Mouse (Mus musculus) v-Abl transformed pro-B cells (cell line): ENCODE data around the gene Trim7.
"Not testable (repeated sequence)": the region's sequence is repeated elsewhere in the genome, so short reads cannot be mapped to it uniquely, and the experiment has no call there.

Source experiments
- in situ Hi-C, 2 experiments: fragments of 400-800 bp; cut with MboI; formaldehyde crosslinking; loops; one replicate each; pipeline ENCODE4 v1.15.1; 2025; ENCODE audit not compliant: unreplicated experiment in 2 of 2

Trim7 gene

DNA sequence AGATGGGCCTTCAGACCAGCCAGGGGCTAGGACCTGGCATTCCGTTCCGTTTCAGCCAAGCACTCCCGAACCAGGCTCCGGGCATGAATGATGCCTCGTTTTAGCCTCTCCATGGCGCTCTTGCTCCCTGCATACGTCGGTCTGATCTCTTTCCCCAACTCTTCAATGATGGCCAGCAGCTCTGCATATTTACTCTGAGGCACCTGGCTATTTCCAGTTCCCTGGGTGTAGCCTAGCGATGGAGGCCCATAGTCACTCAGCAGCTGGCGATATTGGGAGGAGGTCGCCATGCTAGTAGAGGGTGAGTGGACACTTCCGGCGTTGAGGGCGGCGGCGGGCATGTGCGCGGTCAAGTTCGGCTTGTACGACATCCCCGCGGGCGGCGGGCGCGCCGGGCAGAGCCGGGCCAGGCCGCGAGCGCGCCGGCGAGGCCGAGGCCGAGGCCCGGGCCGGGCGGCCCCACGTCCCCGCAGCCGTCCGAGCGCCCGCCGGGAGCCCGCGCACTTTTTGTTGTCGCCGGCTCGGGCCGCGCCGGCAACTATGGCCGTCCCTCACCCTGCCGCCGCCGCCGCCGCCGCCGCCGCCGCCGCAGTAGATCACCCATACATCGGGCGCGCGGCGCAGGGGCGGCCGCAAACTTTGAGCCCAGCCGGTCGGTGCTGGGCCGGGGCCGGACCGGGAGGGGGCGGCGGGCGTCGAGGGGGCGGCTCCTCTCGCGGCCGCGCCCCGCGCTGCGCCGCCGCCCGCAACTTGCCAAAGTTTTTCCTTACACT, at the start of gene Trim7, which contains the start of gene Gm12184:
Gene Trim7 (plus strand): TSS at position 162 of the 773 bp plus-strand sequence.
Gene Gm12184 (minus strand): TSS at position 677 of the 773 bp plus-strand sequence.
- in situ Hi-C loops = not testable (repeated sequence)

DNA sequence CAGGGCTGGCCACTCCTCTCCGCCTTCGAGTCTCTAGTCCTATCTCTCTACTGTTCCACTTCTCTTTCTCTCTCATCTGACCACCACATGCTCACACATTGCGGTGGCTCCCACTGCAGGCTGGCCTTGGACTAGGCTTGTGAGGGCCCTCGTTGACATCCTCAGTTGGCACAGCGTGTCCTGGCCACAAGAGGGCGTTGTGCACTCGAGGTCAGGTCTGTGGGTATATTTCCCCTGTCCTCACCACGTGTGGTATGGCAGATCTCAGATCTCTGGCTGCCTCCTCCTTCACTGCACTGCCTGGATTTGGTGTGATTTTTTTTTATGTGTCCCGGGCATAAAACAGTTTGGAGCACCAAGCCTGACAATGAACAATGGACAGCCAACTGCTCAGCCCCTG, 49.3 kb upstream of the Trim7 start:
- in situ Hi-C loops = loop anchor here (10.0 to 25.0 kb wide), 3 partner anchors 488 to 936 kb away; partner anchors contain the start of gene Cnot6 (in 1 of the 2)

DNA sequence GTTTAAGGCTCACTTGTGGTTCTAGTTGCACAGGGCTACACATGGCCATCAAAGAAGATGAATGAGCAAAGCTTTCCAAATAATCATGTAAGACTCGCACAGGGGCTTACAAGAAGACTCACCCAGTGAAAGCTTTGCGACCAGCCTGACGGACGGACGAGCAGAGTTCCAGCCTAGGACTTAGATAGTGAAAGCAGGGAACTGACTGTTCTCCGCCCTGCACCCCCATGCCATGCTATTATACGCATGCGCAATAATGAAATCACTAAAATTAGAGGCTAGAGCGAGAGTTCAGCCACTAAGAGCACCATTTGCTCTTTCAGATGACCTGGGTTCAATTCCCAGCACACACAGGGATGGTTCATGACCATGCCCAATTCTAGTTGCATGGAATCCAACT, 48.6 kb upstream of the Trim7 start:
- in situ Hi-C loops = loop anchor here (10.0 to 25.0 kb wide), 3 partner anchors 487 to 935 kb away; partner anchors contain the start of gene Cnot6 (in 1 of the 2)

DNA sequence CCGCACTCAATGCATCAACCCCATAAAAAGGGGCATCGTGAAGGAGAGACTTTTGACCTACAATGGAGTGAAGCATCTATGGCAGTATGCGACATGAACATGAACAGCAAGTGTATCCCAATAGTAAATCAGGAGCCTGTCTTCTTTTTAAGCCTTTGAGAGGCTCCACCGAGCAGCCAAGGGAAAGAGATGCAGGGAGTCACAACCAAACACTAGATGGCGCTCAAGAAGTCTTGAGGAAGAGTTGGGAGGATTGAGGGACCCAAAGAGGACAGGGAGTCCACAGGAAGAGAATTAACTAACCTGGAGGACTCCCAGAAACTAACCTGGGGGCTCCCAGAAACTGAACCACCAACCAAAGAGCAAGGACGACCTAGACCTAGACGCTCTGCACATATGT, 46.5 kb upstream of the Trim7 start:
- in situ Hi-C loops = loop anchor here (10.0 to 25.0 kb wide), 3 partner anchors 485 to 933 kb away; partner anchors contain the start of gene Cnot6 (in 1 of the 2)

DNA sequence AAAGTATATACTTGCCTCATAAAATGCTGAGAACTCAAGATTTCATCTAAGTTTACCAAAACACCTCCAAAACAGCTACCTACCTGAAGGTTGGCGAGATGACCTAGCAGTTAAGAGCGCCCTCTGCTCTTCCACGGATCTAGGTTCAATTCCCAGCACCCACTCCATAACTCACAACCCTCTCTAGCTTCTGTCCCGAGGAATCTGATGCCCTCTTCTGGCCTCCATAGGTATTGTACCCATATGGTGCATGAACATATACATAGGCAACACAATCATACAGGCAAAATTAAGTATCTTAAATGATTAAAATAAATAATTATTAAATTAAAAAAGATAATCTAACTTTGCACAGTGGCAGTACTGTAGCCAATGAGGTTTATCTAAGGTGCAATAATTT, 43.7 kb upstream of the Trim7 start:
- in situ Hi-C loops = loop anchor here in 1 of 2 experiments (25.0 kb wide), 1 partner anchor 930 kb away; the partner anchor contains the start of gene Cnot6

DNA sequence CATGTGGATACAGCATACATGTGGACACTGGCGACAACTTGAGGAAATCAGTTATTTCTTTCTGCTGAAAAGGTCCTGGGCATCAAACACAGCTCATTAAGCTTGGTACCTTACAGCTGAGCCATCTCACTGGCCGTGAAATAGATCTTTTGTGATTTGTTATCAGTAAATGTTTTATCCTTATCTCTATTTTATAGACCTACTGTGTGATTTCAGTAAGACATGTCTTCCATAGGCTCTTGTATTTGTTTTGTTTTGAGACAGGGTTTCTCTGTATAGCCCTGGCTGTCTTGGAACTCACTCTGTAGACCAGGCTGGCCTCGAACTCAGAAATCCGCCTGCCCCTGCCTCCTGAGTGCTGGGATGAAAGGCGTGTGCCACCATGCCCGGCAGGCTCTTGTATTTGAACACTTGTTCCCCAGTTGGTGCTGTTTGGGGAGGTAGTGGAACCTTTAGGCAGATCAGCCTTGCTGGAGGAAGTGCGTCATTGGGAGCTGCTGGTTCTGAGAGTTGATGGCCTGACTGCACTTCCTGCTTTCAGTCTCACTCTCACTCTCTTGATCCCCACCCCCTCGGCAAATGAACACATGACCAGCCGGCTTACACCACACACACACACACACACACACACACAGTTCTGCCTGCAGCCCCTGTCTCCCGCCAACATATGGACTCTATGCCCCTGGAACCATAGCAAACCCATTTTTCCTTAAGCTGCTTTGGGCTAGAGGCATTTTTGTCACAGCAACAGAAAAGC, 38.3 kb upstream of the Trim7 start:
- in situ Hi-C loops = loop anchor here (5.0 to 25.0 kb wide), 3 partner anchors 70 to 925 kb away; partner anchors contain the start of gene Cnot6 (in 1 of the 2)

DNA sequence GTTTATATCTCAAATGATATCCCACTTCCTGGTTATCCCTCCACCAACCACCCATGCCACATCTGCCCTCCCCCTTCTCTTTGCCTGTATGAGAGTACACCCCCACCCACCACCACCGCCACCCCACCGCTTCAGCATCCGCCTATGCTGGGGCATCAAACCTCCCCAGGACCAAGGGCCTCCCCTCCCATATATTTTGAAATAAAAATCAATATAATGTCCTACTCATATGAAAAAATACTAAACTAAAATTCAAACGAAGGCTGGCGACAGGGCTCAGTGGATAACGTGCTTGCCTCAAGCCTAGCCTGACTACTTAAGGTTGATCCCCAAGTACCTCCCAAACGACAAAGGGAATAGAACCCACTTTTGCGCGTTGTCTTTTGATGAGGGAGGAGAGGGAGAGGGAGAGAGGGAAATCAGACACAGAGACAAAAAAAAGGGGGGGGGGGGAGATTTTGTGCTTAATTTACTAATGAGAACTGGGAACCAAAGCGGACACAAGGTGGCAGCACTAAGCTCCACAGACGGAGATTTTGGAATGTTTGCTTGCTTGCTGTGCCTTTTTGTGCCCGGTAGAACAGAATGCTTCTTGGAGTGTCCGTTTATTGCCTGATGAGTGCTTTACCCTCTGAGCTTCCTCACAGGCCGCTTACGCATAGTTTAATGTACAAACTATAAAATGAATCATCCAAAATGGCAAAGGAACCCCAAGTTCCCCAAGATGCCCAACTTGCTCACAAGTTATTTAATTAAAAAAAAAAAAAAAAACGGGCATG, 37.4 kb upstream of the Trim7 start:
- in situ Hi-C loops = loop anchor here (5.0 to 25.0 kb wide), 3 partner anchors 69 to 924 kb away; partner anchors contain the start of gene Cnot6 (in 1 of the 2)

DNA sequence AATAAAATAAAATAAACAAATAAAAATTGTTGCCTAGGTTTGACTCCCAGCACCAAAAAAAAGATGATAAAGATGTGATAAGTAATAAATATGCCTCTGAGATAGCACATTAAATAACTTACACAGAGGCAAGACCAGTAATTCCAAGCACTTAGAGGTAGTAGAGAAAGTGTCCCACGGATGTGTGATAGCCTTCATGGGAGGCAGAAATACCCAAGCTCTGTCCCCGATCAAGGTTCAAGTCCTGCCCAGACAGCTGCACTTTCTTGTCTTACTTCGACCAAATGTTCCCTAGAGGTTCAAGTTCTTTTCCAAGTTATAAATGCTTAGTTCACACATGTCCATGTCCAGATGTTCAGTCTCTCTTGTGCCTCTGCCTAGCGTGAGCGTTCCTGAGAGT, 36.7 kb upstream of the Trim7 start:
- in situ Hi-C loops = loop anchor here (5.0 to 25.0 kb wide), 3 partner anchors 68 to 923 kb away; partner anchors contain the start of gene Cnot6 (in 1 of the 2)

DNA sequence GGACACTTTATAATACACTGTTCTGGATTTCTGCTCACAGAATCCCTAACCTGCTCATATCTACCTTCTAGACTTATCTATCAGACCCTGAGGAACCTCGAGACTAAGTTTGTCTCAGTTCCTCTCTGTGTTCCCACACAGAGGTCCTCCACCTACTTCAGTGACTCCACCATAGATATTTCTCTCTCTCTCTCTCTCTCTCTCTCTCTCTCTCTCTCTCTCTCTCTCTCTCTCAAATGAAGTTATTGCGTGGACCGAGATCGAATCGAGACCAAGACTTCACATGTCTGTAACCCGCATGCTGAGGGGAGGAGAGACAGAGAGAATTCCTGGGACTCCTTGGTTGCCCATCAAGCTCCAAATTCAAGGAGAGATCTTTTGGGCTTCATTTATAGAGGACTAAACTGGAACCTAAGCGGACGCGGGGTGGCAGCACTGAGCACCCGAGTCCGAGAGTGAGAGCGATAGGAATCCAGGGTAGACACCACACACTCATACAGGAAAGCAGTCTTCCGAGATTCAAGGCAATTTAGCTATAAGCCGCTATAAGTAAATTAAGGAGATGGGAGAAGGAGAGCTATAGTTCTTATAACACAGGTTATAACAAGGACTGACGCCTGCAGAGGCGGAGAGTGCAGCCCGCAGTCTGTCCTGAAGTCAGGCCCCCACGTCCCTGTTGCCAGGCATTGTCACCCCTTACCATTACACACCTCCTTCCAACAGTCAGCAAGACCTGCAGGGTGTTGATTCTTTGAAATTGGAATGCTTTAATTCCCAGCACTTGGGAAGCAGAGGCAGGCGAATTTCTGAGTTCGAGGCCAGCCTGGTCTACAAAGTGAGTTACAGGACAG, 35.7 kb upstream of the Trim7 start:
- in situ Hi-C loops = loop anchor here (5.0 to 25.0 kb wide), 3 partner anchors 67 to 922 kb away; partner anchors contain the start of gene Cnot6 (in 1 of the 2)

DNA sequence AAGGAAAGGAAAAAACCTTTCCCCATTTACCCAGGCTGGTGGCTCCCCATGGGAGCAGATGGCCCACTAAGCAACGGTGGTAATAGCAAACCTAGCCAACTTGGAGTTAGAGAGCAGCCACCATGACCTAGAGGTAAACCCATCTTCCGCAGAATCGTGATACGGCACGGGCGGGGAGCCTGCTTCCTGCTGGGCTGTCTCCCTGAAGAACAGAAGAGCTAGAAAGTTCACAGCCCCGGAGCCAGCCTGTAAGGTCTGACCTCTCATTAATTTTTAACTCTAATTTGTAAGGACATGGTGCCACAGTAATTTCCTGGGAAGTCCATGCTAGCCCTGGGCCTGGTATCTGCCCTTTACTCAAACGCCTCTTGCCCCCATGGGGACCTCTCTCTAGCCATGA, 35.0 kb upstream of the Trim7 start:
- in situ Hi-C loops = loop anchor here in 1 of 2 experiments (25.0 kb wide), 1 partner anchor 921 kb away; the partner anchor contains the start of gene Cnot6

DNA sequence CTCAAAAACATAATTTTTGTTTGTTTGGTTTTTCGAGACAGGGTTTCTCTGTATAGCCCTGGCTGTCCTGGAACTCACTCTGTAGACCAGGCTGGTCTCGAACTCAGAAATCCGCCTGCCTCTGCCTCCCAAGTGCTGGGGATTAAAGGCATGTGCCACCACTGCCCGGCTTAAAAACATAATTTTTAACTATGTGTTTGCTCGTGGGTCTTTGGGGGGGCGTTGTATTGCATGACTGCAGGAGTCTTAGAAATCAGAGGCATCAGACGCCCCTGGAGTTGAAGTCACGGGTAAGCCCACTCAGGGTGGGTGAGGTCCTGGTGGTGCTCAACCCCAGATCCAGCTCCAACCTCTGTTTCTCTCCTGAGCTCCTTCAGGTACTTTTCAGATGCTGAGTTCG, 34.0 kb upstream of the Trim7 start:
- in situ Hi-C loops = loop anchor here in 1 of 2 experiments (25.0 kb wide), 1 partner anchor 920 kb away; the partner anchor contains the start of gene Cnot6

DNA sequence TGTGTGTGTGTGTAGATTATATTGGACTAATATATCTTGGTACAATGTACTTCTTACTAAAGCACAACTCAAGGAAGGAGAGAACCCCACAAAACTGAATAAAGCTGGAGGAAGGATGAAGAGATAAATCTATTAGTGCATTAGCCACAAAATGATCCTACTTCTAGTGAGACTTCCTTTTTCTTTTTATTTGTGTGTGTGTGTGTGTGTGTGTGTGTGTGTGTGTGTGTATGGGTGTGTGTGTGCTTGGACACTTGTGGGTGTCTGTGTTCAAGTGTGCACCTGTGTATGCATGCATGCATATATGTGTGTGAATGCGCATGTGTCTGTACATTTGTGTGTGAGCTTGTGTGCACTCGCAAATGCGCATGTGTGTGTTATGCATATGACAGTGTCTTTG, 32.8 kb upstream of the Trim7 start:
- in situ Hi-C loops = loop anchor here in 1 of 2 experiments (25.0 kb wide), 1 partner anchor 919 kb away; the partner anchor contains the start of gene Cnot6

DNA sequence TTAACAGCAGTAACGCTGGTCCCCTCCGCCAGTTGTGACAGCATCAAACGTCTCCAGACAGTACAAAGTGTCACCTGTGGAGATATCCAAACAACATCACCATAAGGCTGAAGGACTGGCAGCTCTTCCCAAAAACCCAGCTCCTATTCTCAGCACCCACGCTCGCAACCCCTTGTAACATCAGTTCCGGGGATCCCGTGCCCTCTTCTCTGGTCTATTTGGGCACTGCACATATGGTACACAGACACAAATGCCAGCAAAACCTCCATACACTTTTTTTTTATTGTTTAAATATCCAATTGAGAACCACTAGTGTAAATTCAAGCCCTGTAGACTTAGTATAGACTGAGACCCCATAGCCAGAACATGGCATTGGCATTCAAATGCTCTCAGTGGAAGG, 30.7 kb upstream of the Trim7 start:
- in situ Hi-C loops = loop anchor here in 1 of 2 experiments (25.0 kb wide), 1 partner anchor 917 kb away; the partner anchor contains the start of gene Cnot6

DNA sequence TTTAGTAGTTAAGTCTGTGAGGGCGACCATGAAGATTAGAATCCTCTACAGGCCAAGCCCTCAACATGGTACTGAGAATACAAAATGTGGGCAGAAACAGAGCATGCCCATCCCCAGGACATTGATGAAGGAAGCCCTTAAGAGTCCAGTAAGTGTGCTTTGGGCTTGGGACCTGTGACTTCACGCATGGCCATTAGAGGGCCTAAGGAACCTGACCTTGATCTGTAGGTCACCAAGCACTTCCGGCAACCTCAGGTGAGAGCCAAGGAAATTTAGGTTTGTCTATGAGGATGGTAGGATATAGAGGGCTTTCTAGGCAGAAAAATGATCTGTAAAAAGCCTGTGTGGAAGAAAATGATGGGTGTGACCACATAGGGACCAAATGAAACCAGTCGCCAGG, 29.6 kb upstream of the Trim7 start:
- in situ Hi-C loops = loop anchor here in 1 of 2 experiments (25.0 kb wide), 1 partner anchor 916 kb away; the partner anchor contains the start of gene Cnot6

DNA sequence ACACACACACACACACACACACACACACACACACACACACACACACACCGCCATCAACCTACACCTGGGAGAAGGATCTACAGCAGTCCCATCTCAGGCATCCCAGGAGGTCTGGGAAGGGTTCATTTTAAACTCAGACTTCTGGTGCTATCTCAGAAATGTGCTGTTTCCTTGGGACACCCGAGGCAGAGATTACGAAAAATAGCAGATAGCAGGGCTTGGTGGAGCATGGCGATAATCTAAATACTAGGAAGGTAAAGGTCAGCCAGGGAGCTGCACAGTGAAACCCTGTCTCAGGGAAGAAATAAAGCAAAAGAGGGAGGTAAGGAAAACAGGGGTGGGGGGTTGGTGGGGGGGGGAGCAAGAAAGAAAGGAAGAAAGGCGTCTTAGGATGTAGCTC, 28.7 kb upstream of the Trim7 start:
- in situ Hi-C loops = loop anchor here in 1 of 2 experiments (25.0 kb wide), 1 partner anchor 915 kb away; the partner anchor contains the start of gene Cnot6

DNA sequence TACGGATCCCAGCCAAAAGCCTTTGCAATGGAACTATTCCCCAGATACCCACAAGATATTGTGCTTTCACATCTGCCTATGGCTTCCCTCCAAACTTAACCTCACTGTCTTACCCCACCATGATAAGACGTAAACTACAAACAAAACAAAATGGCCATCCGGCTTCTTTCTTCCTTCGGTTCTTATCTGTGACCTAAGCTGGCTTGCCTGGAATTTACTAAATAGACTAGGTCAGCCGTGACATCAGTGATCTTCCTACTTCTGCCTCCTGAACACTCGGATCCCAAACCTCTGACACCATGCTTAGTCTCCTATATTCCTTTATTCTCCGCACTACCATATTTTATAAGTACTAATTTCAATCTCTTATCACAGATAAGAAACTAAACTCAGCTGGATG, 27.6 kb upstream of the Trim7 start:
- in situ Hi-C loops = loop anchor here in 1 of 2 experiments (25.0 kb wide), 1 partner anchor 914 kb away; the partner anchor contains the start of gene Cnot6

DNA sequence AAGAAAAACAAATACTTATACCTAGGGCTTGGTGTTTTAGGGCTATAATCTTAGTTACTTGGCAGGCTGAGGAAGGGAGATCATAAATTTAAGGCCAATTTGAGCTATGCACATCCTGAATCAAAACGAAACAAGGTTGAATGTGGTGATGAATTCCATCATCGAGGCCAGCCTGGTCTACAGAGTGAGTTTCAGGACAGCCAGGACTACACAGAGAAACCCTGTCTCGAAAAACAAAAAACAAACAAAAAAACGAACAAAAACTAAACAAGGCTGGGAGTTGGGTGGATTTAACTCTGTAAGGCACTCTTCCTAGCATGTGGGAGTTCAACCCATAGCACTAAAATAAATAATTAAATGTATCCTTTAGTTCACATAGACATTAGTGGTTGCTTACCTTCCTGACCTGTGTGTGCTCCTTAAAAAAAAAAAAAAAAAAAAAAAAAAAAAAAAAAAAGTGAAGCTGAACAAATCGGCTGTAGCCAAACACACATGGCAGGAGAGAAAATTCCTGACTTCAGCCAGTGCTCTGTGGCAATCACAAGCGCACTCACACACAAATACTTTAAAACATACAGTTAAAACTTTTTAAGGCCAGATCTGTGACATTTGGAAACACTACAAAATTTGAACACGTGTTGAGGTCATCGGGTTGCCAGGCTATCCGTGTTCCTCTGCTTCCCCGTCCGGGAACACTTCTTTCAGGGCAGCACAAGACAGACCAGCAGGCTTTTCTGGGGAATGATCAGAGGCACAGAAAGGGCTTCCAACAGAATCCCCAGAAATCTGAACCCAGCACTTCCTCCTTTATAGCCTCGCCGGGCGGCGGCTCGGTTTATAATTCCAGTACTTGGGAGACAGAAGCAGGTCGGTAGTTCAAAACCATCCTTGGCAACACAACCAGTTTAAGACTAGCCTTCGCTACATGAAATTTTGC, 26.7 kb upstream of the Trim7 start:
- in situ Hi-C loops = loop anchor here in 1 of 2 experiments (25.0 kb wide), 1 partner anchor 913 kb away; the partner anchor contains the start of gene Cnot6
